Mouse (Mus musculus): ENCODE data around the gene Tcaf3.

DNA sequence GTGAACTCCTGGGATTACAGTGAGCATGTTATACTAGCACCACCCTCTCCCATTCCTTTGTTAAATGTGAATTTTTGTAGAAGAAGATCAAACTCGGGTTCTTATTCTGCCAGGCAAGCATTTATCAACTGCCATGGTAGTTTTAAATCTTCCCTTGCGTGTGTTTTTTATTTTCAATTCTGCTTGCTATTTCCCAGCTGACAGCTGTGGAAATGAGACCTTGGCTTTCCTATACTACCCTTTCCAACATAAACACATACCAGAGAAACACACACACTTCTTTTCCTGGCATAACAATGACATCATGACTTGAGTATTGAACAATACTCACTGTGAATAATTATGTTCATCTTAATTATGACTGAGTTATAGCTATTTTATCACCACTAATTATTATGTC is 35.2 kb downstream of the Tcaf3 start:
- TF ChIP-seq CTCF (IDR thresholded peaks at IDR 0.05; ENCODE audit: control insufficient read depth, insufficient read depth, low read length), result no peak
- TF ChIP-seq POLR2A (IDR thresholded peaks at IDR 0.05; ENCODE audit: borderline replicate concordance, control insufficient read depth, low read depth, low read length), result no peak
